Mouse (Mus musculus) heart, postnatal 25 days (tissue): ENCODE measurements around the gene Mpp1. TPM values are rescaled to one million over a fixed set of nuclear protein-coding genes. Genes with fewer than 3 reads are reported as not detected.
A peak's percentile ranks its signal among the peaks of the same experiment; 100 is the strongest.
"Not testable (repeated sequence)": the region's sequence is repeated elsewhere in the genome, so short reads cannot be mapped to it uniquely, and the experiment has no call there.

Source experiments
- DNase-seq: peaks from one replicate; pipeline ENCODE4 v3.0.0; 2022; ENCODE audit warnings: low spot score
- intact Hi-C: fragments of 180-260 bp; cut with DNase I; formaldehyde crosslinking; loops from one replicate; pipeline ENCODE4 v1.15.1; 2025
- total RNA-seq, 2 experiments: library from RNA; stranded (reverse); gene quantifications; 2 replicates each; pipeline ENCODE4 v1.2.3; 2021

Mpp1 gene
- total RNA-seq, result 10 to 100 TPM; 12.9 to 14.7 TPM

DNA sequence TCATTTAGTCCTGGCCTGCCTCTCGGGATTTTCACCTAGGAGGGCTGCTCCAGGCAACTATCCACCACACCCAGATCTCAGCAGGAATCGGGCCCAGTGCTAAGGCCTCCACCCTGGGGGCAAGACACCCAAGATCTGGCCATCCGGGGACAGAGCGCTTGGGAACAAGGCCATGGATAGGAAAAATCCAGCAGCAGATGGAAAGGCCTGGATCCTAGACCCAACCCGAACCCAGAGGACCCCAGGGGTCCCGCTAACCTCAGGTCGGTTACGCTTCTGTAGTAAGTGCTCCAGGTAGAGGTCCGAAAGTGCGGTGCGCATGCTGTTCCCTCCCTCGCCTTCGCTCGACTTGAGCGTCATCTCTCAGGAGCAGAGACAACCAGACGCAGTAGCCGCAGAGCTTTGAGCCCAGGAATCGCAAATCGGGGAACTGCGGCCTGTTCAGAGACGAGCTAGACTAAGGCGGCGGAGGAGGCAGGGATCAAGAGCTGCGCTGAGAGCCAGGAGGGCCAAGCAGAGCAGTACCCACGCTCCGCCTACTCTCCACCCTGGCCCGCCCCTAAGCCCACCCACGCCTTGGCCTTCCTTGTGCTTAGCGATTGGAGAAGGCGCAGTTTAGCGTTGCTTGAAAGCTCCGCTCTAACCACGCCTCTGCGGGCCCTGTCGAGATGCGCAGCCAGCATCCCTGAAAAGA is at the start of gene Mpp1:
TSS of gene Mpp1 (minus strand) at position 550 of the 694 bp plus-strand sequence.
- peak; percentile 69 for DNase-seq
- intact Hi-C loops, result loop anchor here (5.0 kb wide), 1 partner anchor 33 kb away; the partner anchor contains the start of gene Dkc1

DNA sequence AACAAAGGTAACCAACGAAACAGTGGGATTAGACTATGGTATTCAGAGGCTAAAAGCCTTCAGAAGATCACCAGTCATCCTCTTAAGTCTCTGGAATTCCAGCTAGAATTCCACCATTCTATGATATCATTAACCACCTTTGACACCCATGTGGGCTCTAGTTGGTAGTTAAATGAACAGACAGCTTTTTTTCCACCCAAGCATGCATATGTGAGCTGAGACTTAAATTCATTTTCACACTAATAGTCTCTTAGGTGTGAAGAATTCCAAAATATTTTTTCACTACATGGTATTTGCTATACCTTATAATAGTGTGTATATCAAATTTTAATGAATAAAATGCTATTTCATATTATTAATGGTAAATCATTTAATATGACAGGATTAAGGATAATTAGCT is 32.9 kb upstream of the Mpp1 start, which contains the start of gene Smim9:
TSS of gene Smim9 (minus strand) at position 101 of the 400 bp plus-strand sequence.
- intact Hi-C loops, result no loop called here
- no peak for DNase-seq

DNA sequence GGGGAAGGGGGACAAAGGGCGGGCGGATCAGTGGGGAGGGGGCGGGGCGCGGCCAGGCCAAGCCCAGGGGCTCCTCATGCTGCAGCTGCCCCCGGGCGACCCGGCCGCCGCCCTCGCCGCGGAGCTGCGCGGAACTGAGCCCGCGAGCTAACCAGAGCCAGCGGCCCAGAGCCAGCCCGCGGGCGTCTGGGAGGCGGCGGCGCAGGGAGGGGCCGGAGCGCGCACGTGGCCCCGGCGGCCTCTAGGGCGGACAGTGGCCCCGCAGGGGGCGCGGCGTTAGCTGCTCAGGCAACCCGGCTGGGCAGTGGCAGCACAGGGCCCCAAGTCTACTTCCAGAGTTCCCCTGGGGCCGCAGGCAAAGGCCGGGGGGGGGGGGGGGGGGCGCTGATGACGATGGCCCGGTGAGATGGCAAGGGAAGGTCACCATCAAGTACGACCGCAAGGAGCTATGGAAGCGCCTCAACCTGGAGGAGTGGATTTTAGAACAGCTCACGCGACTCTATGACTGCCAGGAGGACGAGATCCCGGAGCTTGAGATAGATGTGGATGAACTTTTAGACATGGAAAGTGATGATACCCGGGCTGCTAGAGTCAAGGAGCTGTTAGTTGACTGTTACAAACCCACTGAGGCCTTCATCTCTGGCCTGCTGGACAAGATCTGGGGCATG is 24.9 kb upstream of the Mpp1 start:
- intact Hi-C loops, result no loop called here
- peak; percentile 32 for DNase-seq

DNA sequence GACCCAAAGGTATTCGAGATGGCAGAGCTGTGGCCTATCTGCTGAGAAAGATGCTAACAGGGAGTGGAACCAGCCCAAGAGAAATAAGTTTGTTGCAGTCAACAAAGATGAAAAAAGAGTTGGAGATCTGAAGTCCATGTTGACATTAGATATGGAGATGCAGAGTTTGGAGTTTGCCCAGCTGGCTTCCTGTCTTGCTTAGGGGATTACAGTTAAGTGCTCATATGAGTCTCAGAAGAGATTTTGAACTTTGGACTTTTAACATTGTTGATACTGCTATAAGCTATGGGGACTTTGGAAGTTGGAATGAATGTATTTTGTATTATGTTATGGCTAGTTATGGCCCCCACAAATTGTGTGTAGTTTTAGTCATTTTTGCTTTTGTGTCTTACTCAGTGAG is 21.4 kb upstream of the Mpp1 start:
- intact Hi-C loops, result no loop called here
- no peak for DNase-seq

DNA sequence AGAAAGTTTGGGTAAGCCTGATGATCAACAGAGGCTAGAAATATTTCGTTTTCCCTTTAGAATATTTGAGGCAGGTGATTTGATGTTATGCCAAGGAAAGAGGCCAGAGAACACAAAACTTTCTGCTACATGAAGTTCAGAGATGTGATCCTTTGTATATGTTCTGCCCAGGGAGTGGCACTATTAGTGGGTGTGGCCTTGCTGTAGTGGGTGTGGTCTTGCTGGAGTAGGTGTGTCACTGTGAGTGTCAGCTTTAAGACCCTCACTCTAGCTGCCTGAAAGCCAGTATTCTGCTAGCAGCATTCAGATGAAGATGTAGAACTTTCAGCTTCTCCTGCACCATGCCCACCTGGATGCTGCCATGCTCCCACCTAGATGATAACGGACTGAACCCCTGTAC is 19.5 kb upstream of the Mpp1 start:
- intact Hi-C loops, result no loop called here
- DNase-seq, result no peak

DNA sequence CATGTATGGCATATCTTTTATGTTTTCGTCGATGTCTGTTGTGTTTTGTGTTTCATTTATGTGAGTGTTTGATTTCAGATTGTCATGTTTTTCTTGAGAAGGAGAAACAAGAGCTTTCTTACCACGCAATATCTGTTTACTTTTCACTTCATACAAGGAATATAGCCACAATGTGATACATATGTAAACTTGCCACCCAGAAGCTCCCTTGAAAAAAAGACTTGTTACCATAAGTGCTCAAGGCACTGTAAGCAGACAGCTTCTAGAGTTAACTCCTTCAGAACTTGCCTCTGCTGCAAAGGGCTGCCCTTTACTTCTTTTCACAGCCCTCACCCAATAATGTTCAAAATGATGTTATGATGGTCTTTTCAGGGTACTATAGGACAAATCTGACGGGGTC is 17.6 kb upstream of the Mpp1 start:
- no peak for DNase-seq
- intact Hi-C loops, result no loop called here

DNA sequence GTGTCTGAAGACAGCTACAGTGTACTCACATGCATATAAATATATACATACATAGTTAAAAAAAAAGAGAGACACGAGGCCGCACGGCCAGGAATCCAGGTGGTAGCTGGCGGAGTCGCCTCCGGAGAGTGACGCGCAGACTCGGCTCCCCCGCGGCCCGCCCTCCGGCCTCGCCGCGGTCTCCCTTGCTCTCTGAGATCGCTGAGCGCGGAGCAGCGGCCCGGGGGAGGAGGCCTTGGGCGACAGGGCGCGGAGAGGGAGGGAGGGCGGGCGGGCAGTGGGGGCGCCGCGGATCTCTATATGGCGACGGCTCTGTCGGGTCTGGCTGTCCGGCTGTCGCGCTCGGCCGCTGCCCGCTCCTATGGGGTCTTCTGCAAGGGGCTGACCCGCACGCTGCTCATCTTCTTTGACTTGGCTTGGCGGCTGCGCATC is 12.3 kb upstream of the Mpp1 start:
- DNase-seq, intact Hi-C loops: not testable (repeated sequence)

DNA sequence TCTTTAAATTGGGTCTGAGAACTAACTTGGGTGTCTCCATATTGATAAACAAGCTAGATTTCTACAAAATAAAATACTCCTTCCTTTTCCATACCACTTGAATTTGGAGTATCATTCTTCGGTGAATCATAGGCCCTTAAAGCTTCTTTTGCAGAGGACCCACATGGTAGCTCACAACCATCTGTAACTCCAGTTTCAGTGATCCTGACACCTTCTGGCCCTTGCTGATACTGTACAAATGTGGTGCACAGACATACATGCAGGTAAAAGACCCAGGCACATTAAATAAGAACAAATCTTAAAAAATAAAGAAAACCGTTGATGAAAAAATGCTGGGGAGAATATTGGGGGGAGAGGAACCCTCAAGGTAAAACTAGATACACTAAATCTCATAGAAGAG is 7.4 kb upstream of the Mpp1 start:
- no peak for DNase-seq
- intact Hi-C loops, result no loop called here

DNA sequence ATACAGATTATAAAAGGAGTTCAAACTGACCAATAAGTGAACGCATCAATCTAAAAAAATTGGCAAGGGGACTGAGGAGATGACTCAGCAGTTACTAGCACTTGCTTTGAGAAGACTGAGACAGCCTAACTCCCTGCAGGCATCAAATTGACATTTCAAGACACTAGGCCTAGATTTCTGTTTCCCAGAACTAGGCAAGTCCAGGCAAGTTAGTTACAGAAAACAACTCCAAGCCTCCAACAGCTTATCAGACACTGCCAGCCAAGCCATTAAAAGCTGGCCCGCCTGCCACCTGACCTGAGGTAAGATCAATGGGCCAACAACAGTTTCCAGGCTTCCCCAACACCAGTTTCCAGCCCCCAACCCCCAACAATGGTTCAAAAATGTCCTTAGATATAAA is 6.9 kb upstream of the Mpp1 start:
- no peak for DNase-seq
- intact Hi-C loops, result no loop called here

DNA sequence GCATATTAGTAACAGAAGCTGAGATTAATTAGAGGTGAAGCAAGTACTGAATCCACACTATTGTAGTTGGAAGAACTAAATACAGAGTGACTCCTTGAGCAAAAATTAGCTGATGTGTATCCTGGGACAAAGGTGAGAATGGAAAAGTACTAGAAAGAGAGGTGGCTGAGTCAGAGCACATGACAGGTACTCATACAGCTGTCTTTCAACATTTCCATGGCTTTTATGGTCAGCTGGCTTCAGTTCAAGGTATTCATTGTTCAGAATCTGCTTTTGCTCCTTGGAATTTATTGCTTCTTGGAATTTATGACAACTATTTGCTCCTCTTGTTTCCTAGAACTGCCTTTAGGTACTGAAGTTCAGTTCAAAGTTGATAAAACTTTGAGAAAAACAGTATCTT is 6.1 kb upstream of the Mpp1 start:
- intact Hi-C loops, result no loop called here

DNA sequence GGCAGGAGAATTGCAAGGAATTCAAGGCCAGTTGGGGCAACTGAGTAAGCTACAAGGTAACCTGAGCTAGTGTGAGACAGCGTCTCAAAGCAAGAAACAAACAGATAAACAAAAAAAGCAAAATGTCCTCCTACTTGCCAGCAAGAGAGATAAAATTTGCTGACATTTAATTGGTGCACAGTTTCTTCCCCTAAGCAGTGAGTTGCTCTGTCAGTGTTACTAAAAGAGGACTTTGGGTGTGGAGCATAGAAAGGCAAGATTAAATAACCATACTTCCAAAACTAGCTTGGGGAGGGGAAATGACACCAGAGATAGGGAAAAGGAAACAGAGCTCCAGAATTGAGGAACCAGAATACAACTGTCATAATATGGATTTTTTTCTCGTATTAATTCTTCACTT is 1.3 kb downstream of the Mpp1 start:
- no peak for DNase-seq
- intact Hi-C loops, result no loop called here

More for the DNA sequence above, 6.1 kb upstream of the Mpp1 start:
- DNase-seq, result no peak

DNA sequence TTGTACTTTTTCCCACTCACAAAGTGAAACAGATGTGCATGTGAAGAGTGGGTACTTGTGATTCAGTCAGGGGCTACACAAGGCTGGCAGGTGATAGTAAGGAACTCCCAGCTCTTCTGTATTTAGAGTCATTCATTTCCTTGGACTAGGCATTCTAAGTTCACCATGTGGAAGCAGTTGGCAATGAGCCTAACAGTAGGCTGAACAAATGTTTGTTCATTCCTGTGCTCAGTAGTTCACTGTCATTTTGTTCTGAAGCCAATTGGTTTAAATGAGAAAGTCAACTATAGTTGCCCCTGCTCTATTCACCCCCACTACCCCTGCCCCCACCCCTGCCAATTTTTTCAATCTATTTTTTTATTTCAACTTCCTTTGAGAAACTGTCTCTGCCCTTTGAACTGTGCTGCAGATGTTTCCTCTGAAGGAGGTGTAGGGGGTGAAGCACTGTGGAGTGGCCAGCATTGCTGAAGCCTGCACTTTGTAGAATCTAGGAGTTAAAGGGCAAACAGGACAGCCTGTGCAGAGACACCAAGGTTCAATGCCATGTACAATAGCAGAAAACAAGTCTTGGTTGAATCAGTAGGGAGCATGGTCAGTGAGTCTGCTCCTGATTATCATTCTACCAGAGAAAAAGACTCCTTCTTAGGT is 2.4 kb downstream of the Mpp1 start:
- intact Hi-C loops, result no loop called here
- no peak for DNase-seq

DNA sequence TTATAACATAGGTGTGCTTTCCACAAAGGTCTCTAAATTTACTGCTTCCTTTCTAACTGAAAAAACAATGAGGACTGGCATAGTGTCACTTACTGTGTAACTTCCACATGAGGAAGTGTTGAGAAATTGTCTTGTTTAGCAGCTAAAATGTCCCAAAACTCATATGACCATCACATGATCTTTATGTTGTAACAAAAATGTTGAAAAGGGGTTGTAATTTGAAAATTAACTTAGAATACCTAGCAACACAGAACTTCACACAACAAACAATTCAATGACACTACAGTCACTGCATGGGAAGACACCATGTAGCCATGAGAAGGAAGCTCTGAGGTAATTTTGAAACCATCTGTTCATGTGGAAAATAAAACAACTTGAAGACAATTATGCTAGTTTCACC is 3.9 kb downstream of the Mpp1 start:
- no peak for DNase-seq
- intact Hi-C loops, result no loop called here

DNA sequence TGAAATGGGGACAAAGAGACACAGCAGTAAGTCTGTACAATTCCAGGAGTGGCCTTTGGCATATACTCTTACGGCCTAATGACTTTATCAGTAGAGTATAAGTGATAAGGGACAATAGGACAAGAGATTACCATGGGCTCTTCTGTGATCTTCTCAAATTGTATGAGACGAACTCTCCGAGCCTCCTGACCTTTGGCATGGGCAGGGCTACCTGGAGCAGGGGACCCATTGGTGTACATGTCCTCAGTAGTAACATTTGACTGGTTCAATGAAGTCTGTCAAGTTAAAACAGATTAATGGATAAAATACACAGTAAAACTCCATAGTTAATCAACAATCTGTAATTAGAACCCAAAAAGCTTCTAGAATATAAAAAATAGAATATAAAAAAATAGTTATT is 5.2 kb downstream of the Mpp1 start:
- DNase-seq, result no peak
- intact Hi-C loops, result no loop called here

DNA sequence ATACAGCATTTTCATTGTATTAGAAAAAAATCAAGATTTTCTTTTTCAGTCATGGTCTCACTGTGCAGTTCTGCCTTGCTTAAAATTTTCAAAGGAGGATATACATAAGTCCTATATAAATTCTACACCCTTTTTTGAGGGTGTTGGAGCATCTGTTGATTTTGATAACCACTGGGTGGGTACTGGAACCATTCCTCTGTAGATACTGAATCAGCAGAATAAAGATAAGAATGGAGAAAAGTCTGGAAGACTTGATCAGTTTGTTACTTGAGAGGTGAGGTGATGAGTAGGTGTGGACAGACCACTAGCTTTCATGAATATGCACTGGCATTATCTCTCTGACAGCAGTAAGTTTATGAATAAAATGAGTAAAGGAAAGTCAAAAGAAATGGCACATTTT is 15.3 kb downstream of the Mpp1 start:
- no peak for DNase-seq
- intact Hi-C loops, result no loop called here

DNA sequence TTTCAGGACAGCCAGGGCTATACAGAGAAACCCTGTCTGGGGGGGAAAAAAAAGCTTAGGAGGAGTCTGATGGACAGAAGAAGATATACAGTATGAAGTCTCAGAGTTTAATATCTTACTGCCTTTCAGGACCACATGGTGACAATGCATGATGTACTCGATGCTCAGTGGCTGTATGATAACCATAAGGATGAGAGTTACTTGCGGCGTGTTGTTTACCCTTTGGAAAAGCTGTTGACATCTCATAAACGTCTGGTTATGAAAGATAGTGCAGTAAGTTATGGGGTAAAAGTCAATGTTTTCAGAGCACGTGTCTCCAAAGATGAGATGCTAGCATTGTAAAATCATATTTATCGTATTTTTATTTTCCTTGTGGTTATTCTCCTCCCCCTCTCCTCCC is 28.5 kb downstream of the Mpp1 start:
- no peak for DNase-seq
- intact Hi-C loops, result no loop called here

DNA sequence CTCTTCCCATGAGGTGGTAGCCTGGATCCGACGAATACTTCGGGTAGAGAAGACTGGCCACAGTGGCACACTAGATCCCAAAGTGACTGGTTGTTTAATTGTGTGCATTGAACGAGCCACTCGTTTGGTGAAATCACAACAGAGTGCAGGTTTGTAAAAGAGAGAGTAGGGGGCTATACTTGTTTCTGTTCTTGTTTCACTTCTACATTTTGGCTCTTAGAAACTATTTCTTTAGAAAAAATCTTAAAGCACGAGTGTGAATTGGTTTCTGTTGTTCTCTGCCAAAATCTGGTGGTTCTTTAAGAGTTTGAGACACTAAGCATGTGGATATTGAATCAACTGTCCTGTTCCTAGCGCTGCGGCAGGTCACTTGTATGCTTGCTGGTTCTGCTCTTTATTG is 32.0 kb downstream of the Mpp1 start:
- intact Hi-C loops, result loop anchor here (5.0 kb wide), 1 partner anchor 34 kb away; the partner anchor contains the start of gene Mpp1
- DNase-seq, result no peak

DNA sequence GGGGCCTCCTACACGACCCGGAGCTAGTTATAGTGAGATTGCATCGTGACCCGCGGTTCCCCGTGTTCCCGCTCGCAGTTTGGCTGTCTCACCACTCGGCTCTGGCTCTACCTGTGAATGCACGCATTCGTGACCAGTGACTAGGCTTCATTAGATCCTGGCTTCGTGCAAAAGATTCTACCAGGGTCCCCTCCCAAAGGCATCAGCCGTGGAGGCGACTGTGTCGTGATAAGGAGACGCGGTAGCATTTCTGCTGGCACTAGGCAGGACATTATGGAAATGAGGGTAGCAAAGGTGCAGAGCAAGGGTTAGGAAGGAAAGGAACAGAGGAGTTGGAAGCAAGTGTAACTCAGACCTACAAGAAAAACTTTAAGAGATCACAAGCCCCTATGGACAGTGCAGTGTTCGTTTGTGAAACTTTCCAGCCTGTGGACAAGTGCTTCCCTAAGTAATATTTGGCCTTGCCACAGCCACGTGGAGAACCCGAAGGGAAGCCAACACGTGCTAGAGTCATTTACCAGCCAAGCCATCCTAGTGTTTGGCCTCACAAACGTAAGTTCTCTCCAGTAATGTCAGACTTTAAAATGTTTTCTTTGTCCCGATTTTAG is 34.5 kb downstream of the Mpp1 start:
- intact Hi-C loops, result loop anchor here (5.0 kb wide), 1 partner anchor 36 kb away; the partner anchor contains the start of gene Mpp1
- no peak for DNase-seq

DNA sequence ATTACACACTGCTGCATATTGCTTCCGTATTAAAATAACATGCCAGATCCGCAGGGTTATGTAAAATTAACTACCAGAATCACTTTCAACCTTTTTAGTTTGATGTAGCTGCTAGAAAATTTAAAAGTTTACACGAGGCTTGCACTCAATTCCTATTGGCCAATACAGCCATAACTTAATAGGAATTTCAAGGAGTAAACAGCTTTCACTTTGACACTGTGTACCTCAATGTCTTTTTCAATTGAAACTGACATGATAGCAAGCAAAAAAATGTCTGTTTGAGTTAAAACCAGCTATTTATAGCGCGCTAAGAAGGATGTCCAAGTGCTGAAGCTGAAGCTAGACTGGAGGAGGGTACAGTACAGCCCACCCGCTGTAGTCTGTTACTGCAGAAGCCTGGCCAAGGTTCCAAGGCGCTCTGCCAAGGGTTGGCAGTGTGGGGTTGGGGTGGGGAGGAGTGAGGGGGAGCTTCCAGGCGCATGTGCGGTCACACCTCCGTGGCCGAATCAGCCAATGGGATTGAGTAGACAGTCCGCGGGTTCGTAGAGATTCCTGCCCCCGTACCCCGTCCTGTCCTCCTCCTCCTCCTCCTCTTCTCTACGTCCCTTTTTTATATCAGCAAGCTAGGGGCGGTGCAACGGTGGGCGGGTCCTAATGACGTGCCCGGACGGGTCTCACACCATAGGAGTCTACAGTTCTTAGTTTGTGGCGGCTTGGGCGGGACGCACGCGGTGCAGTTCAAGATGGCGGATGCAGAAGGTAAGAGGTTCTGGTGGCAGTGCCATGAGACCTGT is 35.2 kb downstream of the Mpp1 start, which contains the start of gene Dkc1:
TSS of gene Dkc1 (plus strand) at position 486 of the 794 bp plus-strand sequence.
- DNase-seq, result peak; percentile 88
- intact Hi-C loops, result loop anchor here (5.0 kb wide), 1 partner anchor 37 kb away; the partner anchor contains the start of gene Mpp1

DNA sequence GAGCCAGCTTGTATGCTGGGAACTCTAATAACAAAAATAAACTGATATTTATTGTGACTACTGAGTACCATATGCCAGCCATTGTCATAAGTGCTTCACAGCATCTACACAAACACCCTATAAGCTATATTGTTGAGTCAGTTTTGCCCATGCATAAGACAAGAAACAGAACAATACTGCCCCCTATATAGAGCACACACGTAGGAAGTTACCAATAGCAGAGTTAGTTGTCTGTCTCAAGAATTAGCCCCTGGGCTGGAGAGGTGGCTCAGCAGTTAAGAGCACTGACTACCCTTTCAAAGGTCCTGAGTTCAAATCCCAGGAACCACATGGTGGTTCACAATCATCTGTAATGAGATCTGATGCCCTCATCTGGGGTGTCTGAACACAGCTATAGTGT is 45.2 kb downstream of the Mpp1 start:
- intact Hi-C loops, result no loop called here
- DNase-seq, result no peak
